Mouse (Mus musculus) lung, postnatal 0 days (tissue): ENCODE measurements at regions not wholly inside any gene's neighbourhood (a gene's known extent, or its start where the extent isn't known, plus 50 kb on each side); places are given as distances from the start of the nearest gene placed in this dataset.

ENCODE experiments used
- ATAC-seq: fragments of 200-750 bp; cut with Nextera tagmentation; 2 replicates; pipeline ENCODE4 v1.8.0; 2017; ENCODE audit warnings: moderate library complexity
- DNase-seq: peaks from one replicate; pipeline ENCODE4 v3.0.0-alpha.2; 2016; ENCODE audit warnings: low spot score
- H3K27ac ChIP-seq: fragments of 300-500 bp; sonication (generic); 2 replicates; pipeline ENCODE4 v1.5.1; 2014; ENCODE audit warnings: antibody characterized with exemption, mild to moderate bottlenecking, low read length, mixed read lengths
- H3K27me3 ChIP-seq: fragments of 300-500 bp; sonication (generic); replicated peaks from 2 replicates; pipeline ENCODE4 v1.6.1; 2014; ENCODE audit warnings: low read length, mixed read lengths; ENCODE audit not compliant: insufficient read depth
- H3K36me3 ChIP-seq: fragments of 300-500 bp; sonication (generic); 2 replicates; pipeline ENCODE4 v1.6.1; 2014; ENCODE audit warnings: low read length, mixed read lengths; ENCODE audit not compliant: insufficient read depth
- H3K4me1 ChIP-seq: fragments of 300-500 bp; sonication (generic); 2 replicates; pipeline ENCODE4 v1.6.1; 2014; ENCODE audit warnings: antibody characterized with exemption, low read depth, low read length, mixed read lengths; ENCODE audit not compliant: insufficient read depth
- H3K4me2 ChIP-seq: fragments of 300-500 bp; sonication (generic); replicated peaks from 2 replicates; pipeline ENCODE4 v1.6.1; 2014; ENCODE audit warnings: low read depth, mild to moderate bottlenecking, low read length, moderate library complexity, mixed read lengths
- H3K4me3 ChIP-seq: fragments of 300-500 bp; sonication (generic); 2 replicates; pipeline ENCODE4 v1.5.1; 2014; ENCODE audit warnings: low read depth, low read length
- H3K9ac ChIP-seq: fragments of 300-500 bp; sonication (generic); replicated peaks from 2 replicates; pipeline ENCODE4 v1.6.1; 2014; ENCODE audit warnings: low read depth, mild to moderate bottlenecking
- H3K9me3 ChIP-seq: fragments of 300-500 bp; sonication (generic); 2 replicates; pipeline ENCODE4 v1.6.1; 2016; ENCODE audit warnings: low read length, mixed read lengths
- CTCF ChIP-seq: IDR thresholded peaks from 2 replicates; pipeline ENCODE4 v1.5.1; 2016; ENCODE audit warnings: antibody characterized with exemption, mild to moderate bottlenecking
- EP300 ChIP-seq: IDR thresholded peaks from 2 replicates; pipeline ENCODE4 v1.6.1; 2016; ENCODE audit warnings: antibody characterized with exemption, mild to moderate bottlenecking, control low read depth
- WGBS: fragments of 180-500 bp; shearing (Covaris S2); extraction: QIAGEN DNeasy Blood & Tissue Kit; methylation state at CpG from one replicate; pipeline ENCODE4 v1.1.7; 2014; 5-methylcytosine and 5-hydroxymethylcytosine counted together

DNA sequence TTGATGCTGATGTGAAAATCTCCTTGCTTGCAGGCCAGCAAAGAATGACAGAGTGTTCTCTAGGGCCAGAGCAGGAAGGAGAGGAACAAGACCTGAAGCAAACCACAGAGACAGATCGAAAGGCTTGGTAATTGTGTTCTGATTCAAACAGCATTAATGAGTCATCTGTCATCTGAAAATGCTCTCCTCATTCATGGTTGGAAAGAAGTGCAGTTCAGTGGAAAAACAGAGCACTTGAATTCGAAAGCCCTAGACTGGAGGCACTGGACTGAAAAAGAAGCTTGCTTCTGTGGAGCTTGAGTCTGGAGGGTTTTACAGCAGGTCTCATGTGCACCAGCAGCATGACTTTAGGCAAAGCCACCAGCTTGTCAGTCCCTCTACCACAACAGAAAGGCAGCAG lies 374.3 kb upstream of the B430305J03Rik start:
- DNase-seq (no peak), ATAC-seq (no peak)
- Histone ChIP-seq H3K36me3 (no peaks in the 10 kb centered on the region), H3K27ac (no peak overlapping the region), H3K9me3 (no peaks in the 10 kb centered on the region), H3K9ac (no peak overlapping the region), H3K4me1 (no peaks in the 10 kb centered on the region), H3K4me3 (no peak overlapping the region), H3K27me3 (no peaks in the 10 kb centered on the region), H3K4me2 (no peak overlapping the region)
- 72% methylated on average over 2 of the region's 2 CpGs for WGBS
- TF ChIP-seq CTCF (no peak), EP300 (no peak)

- no peak for DNase-seq
- H3K9ac ChIP-seq: no peak overlapping the region
- no peaks in the 10 kb centered on the region for H3K9me3 ChIP-seq
- H3K36me3 ChIP-seq: no peaks in the 10 kb centered on the region
- no peak for TF ChIP-seq CTCF
- no peak for TF ChIP-seq EP300
- ATAC-seq: no peak
- no peak overlapping the region for H3K4me2 ChIP-seq
- no peaks in the 10 kb centered on the region for H3K4me1 ChIP-seq
- 81% methylated on average over 1 of the region's 1 CpGs for WGBS
- no peak overlapping the region for H3K27ac ChIP-seq
- no peaks in the 10 kb centered on the region for H3K27me3 ChIP-seq
- H3K4me3 ChIP-seq: no peak overlapping the region
These were observed 372.8 kb upstream of the B430305J03Rik start for GRCm38 (mm10) chr3:61738528-61738927.

DNA sequence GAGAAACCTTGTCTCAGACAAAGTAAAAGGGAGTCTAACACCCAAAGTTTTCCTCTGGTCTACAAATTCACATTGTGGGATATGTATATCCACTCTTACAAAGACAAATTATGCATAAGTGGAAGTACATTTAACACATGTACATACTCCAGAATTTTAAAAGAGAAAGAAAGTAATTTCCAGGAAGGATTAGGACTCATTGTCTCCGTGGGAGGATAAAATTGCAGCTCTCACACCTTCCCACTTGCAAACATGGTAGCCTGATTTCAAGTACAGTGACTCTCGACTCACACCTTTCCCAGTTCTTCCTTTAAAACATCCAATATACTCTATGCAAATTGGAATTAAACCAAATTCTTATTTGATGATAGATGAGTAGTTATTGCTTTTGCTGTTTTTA lies 351.0 kb upstream of the B430305J03Rik start:
- ATAC-seq (no peak), DNase-seq (no peak)
- Histone ChIP-seq H3K9me3 (no peaks in the 10 kb centered on the region), H3K27me3 (no peaks in the 10 kb centered on the region), H3K4me2 (no peak overlapping the region), H3K4me3 (no peak overlapping the region), H3K27ac (no peak overlapping the region), H3K36me3 (no peaks in the 10 kb centered on the region), H3K4me1 (no peaks in the 10 kb centered on the region), H3K9ac (no peak overlapping the region)
- WGBS: 60% methylated on average over 2 of the region's 2 CpGs
- TF ChIP-seq EP300: no peak
- TF ChIP-seq CTCF: no peak

DNA sequence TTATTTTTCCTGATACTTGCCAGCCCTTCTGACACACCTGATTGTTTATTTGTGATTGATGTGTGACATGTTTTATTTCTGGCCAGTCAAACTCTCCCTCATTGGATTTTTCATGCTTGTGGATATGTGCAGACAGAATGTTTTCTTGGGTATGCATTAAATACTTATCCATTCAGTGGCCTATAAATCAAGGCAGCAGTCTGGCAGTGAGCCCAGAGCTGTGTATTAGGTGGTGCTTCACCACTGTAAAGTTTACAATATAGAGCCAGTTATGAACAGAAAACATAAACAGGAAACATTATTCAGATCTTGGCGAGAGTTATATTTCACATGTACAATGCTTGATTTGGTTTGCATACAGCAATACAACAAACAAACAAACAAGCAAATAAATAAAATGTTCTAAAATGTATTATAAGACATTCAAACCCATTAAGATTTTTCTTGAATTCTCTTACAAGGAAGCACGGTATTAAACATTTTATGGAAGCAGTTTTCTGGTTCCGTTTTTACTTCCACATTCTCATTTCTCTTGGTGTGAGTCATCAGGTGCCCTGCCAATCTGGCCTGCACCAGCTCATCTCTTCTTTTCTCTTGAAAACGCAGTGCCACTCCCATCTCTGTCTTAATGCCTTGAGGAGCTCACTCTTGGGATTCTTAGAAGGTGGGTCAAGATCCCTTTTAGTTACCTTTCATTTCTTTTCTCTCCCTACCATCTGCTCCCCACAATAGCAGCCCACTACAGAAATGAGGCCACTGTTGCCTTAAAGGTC lies 322.4 kb upstream of the B430305J03Rik start:
- no peak overlapping the region for H3K9ac ChIP-seq
- no peak overlapping the region for H3K4me2 ChIP-seq
- H3K4me1 ChIP-seq: no peaks in the 10 kb centered on the region
- DNase-seq (no peak), ATAC-seq (no peak)
- no peaks in the 10 kb centered on the region for H3K27me3 ChIP-seq
- TF ChIP-seq CTCF (no peak), EP300 (no peak)
- no peak overlapping the region for H3K27ac ChIP-seq
- WGBS: 38% methylated on average over 4 of the region's 4 CpGs
- no peak overlapping the region for H3K4me3 ChIP-seq
- H3K36me3 ChIP-seq: no peaks in the 10 kb centered on the region
- no peaks in the 10 kb centered on the region for H3K9me3 ChIP-seq

- H3K9me3 ChIP-seq: no peaks in the 10 kb centered on the region
- no peak for ATAC-seq
- no peaks in the 10 kb centered on the region for H3K27me3 ChIP-seq
- no peak overlapping the region for H3K4me3 ChIP-seq
- H3K27ac ChIP-seq: no peak overlapping the region
- H3K9ac ChIP-seq: no peak overlapping the region
- no peaks in the 10 kb centered on the region for H3K4me1 ChIP-seq
- WGBS: 81% methylated on average over 1 of the region's 1 CpGs
- DNase-seq: no peak
- H3K4me2 ChIP-seq: no peak overlapping the region
- TF ChIP-seq CTCF: no peak
- no peaks in the 10 kb centered on the region for H3K36me3 ChIP-seq
These were observed 305.1 kb upstream of the B430305J03Rik start for GRCm38 (mm10) chr3:61670874-61671273.

GRCm38 (mm10) chr3:61656143-61656542 lies 290.4 kb upstream of the B430305J03Rik start:
- DNase-seq (no peak), ATAC-seq (no peak)
- Histone ChIP-seq H3K4me1 (no peaks in the 10 kb centered on the region), H3K36me3 (no peaks in the 10 kb centered on the region), H3K9me3 (no peaks in the 10 kb centered on the region), H3K4me2 (no peak overlapping the region), H3K4me3 (no peak overlapping the region), H3K27ac (no peak overlapping the region), H3K9ac (no peak overlapping the region), H3K27me3 (no peaks in the 10 kb centered on the region)
- TF ChIP-seq EP300 (no peak), CTCF (no peak)
- 65% methylated on average over 2 of the region's 2 CpGs for WGBS

GRCm38 (mm10) chr3:61628535-61628934 lies 262.8 kb upstream of the B430305J03Rik start:
- DNase-seq (no peak), ATAC-seq (no peak)
- H3K4me3 ChIP-seq: no peak overlapping the region
- H3K9ac ChIP-seq: no peak overlapping the region
- H3K27ac ChIP-seq: no peak overlapping the region
- H3K9me3 ChIP-seq: no peaks in the 10 kb centered on the region
- H3K36me3 ChIP-seq: no peaks in the 10 kb centered on the region
- no peak overlapping the region for H3K4me2 ChIP-seq
- no peaks in the 10 kb centered on the region for H3K27me3 ChIP-seq
- no peaks in the 10 kb centered on the region for H3K4me1 ChIP-seq
- TF ChIP-seq CTCF: no peak
- TF ChIP-seq EP300: no peak
